Mouse (Mus musculus): ENCODE results near the gene Dgki. TPM values are rescaled to one million over a fixed set of nuclear protein-coding genes. Genes with fewer than 3 reads are reported as not detected.

Gene Dgki
- total and polyA plus RNA-seq, 3 experiments: not detected

DNA sequence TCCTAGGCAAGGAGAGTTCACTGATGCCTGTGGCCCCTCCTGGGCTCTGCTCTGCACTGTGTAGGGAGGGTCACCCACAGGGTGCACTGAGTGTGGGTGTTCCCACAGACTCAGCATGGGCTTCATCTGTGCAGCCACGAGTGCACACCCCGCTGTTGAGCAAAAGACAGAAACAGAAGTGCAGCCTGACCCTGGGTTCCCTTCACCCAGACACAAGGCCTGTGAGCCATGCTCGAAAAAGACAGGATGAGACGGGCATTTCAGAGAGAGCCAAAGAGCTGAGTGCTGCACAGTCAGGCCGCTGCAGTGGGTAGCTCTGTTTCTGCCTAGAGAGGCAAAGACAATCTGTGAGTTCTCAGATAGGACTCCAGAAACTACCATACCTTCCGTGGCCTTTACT is 27.5 kb upstream of the Dgki start:
- no peaks in the 10 kb centered on the region for H3K4me1 ChIP-seq (ENCODE audit: control insufficient read depth in 1 of 2, insufficient read depth in 2 of 2, low read length in 2 of 2)
- H3K79me2 ChIP-seq (ENCODE audit: control insufficient read depth, insufficient read depth, low read length, poor library complexity): no peaks in the 10 kb centered on the region
- H3K36me3 ChIP-seq (ENCODE audit: control insufficient read depth in 1 of 2, insufficient read depth in 2 of 2, low read length in 2 of 2): no peaks in the 10 kb centered on the region
- no peak overlapping the region for H3K4me3 ChIP-seq (ENCODE audit: control insufficient read depth in 1 of 2, insufficient read depth in 1 of 2, low read depth in 2 of 2, low read length in 2 of 2)
- no peak overlapping the region for H3K27ac ChIP-seq (ENCODE audit: control insufficient read depth, low read depth, low read length)
- H3K9me3 ChIP-seq (replicated peaks; ENCODE audit: insufficient read depth, low read length): no peaks in the 10 kb centered on the region
- TF ChIP-seq ELF1 (IDR thresholded peaks at IDR 0.05; ENCODE audit: low read depth, low read length): no peak
- H3K9ac ChIP-seq (ENCODE audit: control insufficient read depth, low read depth, low read length, poor library complexity, severe bottlenecking): no peak overlapping the region
- no peaks in the 10 kb centered on the region for H3K27me3 ChIP-seq (ENCODE audit: control insufficient read depth in 1 of 2, insufficient read depth in 2 of 2, low read length in 2 of 2)
- no peak for DNase-seq (ENCODE audit: low read depth, low spot score)

DNA sequence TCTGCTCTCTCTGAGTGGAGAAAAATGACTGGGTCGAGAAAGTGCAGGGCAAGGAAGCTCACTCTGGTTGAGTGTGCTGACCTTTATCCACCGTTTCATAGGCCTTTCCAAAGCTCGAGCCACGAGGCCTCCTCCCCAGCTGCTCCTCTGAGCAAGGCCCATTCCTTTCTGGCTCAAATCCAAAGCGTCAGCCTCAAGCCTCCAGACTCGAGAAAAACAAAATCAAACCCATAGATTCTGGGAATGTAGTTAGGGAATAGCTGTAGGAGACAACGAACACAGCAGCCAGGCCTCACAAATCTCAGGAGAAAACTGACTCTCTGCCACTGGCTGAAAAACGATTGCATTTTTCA is 26.6 kb upstream of the Dgki start:
- DNase-seq (ENCODE audit: low read depth, low spot score): no peak
- no peaks in the 10 kb centered on the region for H3K36me3 ChIP-seq (ENCODE audit: control insufficient read depth in 1 of 2, insufficient read depth in 2 of 2, low read length in 2 of 2)
- no peak overlapping the region for H3K9ac ChIP-seq (ENCODE audit: control insufficient read depth, low read depth, low read length, poor library complexity, severe bottlenecking)
- H3K27ac ChIP-seq (ENCODE audit: control insufficient read depth, low read depth, low read length): no peak overlapping the region
- no peaks in the 10 kb centered on the region for H3K79me2 ChIP-seq (ENCODE audit: control insufficient read depth, insufficient read depth, low read length, poor library complexity)
- no peaks in the 10 kb centered on the region for H3K4me1 ChIP-seq (ENCODE audit: control insufficient read depth in 1 of 2, insufficient read depth in 2 of 2, low read length in 2 of 2)
- H3K27me3 ChIP-seq (ENCODE audit: control insufficient read depth in 1 of 2, insufficient read depth in 2 of 2, low read length in 2 of 2): no peaks in the 10 kb centered on the region
- no peak overlapping the region for H3K4me3 ChIP-seq (ENCODE audit: control insufficient read depth in 1 of 2, insufficient read depth in 1 of 2, low read depth in 2 of 2, low read length in 2 of 2)
- H3K9me3 ChIP-seq (replicated peaks; ENCODE audit: insufficient read depth, low read length): no peaks in the 10 kb centered on the region
- TF ChIP-seq EP300 (IDR thresholded peaks at IDR 0.05; ENCODE audit: low read depth in 1 of 2, low read length in 2 of 2): no peak
- TF ChIP-seq RCOR1 (IDR thresholded peaks at IDR 0.05; ENCODE audit: low read depth, low read length): no peak
- no peak for TF ChIP-seq JUND (IDR thresholded peaks at IDR 0.05; ENCODE audit: low read depth, low read length)
- TF ChIP-seq MAZ (IDR thresholded peaks at IDR 0.05; ENCODE audit: low read depth, low read length): no peak
- TF ChIP-seq MEF2A (IDR thresholded peaks at IDR 0.05; ENCODE audit: extremely low read depth, insufficient replicate concordance, low read depth, low read length, poor library complexity, severe bottlenecking): no peak
- no peak for TF ChIP-seq ELF1 (IDR thresholded peaks at IDR 0.05; ENCODE audit: low read depth, low read length)
- no peak for TF ChIP-seq POLR2AphosphoS2 (IDR thresholded peaks at IDR 0.05; ENCODE audit: low read length)
- no peak for TF ChIP-seq POLR2AphosphoS5 (IDR thresholded peaks at IDR 0.05; ENCODE audit: borderline replicate concordance, low read depth, low read length)
- TF ChIP-seq MYC (IDR thresholded peaks at IDR 0.05; ENCODE audit: low read depth, low read length): no peak
- no peak for TF ChIP-seq TBP (IDR thresholded peaks at IDR 0.05; ENCODE audit: low read depth, low read length)
- TF ChIP-seq ZKSCAN1 (IDR thresholded peaks at IDR 0.05; ENCODE audit: low read depth, low read length): no peak
- TF ChIP-seq HCFC1 (IDR thresholded peaks at IDR 0.05; ENCODE audit: low read depth, low read length): no peak
- TF ChIP-seq BHLHE40 (IDR thresholded peaks at IDR 0.05; ENCODE audit: borderline replicate concordance, low read depth, low read length): no peak
- no peak for TF ChIP-seq NELFE (IDR thresholded peaks at IDR 0.05; ENCODE audit: low read depth, low read length)
- TF ChIP-seq NRF1 (IDR thresholded peaks at IDR 0.05; ENCODE audit: insufficient read depth, low read depth, low read length, poor library complexity, severe bottlenecking): no peak
